Mouse (Mus musculus) ES-E14 (cell line): ENCODE measurements at regions not wholly inside any gene's neighbourhood (a gene's known extent, or its start where the extent isn't known, plus 50 kb on each side); places are given as distances from the start of the nearest gene placed in this dataset.

Source experiments
- DNase-seq: peaks from one replicate; pipeline ENCODE4 v3.0.0-alpha.2; 2013; ENCODE audit warnings: low read depth, low spot score
- H3K27ac ChIP-seq: 2 replicates; pipeline ENCODE4 v1.5.1; 2012; ENCODE audit warnings: low read depth, mild to moderate bottlenecking, low read length, moderate library complexity, mixed read lengths; ENCODE audit not compliant: poor library complexity, insufficient read depth, severe bottlenecking
- H3K36me3 ChIP-seq: 2 replicates; pipeline ENCODE4 v1.6.1; 2012; ENCODE audit warnings: mild to moderate bottlenecking, low read length, moderate library complexity, mixed read lengths; ENCODE audit not compliant: control insufficient read depth, poor library complexity, insufficient read depth, severe bottlenecking
- H3K4me1 ChIP-seq, 2 experiments: fragments of 150-350 bp in 1 of 2; sonication (generic) in 1 of 2; 2 replicates each; pipeline ENCODE4 v1.6.1; 2012; ENCODE audit warnings: low read length in 2 of 2, mild to moderate bottlenecking in 1 of 2, mixed read lengths in 1 of 2; ENCODE audit not compliant: control insufficient read depth in 2 of 2, insufficient read depth in 2 of 2, poor library complexity in 1 of 2
- H3K4me3 ChIP-seq, 2 experiments: fragments of 150-350 bp in 1 of 2; sonication (generic) in 1 of 2; 2 replicates each; pipeline ENCODE4 v1.5.1; 2012; ENCODE audit warnings: low read length in 2 of 2, low read depth in 1 of 2, mild to moderate bottlenecking in 1 of 2, mixed read lengths in 1 of 2; ENCODE audit not compliant: insufficient read depth in 1 of 2, poor library complexity in 1 of 2, severe bottlenecking in 1 of 2
- H3K9ac ChIP-seq: 2 replicates; pipeline ENCODE4 v1.6.1; 2012; ENCODE audit warnings: low read depth, mild to moderate bottlenecking, low read length, mixed read lengths; ENCODE audit not compliant: poor library complexity, insufficient read depth, severe bottlenecking
- H3K9me3 ChIP-seq: fragments of 150-350 bp; sonication (generic); 2 replicates; pipeline ENCODE4 v1.6.1; 2012; ENCODE audit warnings: low read depth, mild to moderate bottlenecking, low read length; ENCODE audit not compliant: control insufficient read depth, insufficient read depth
- CHD2 ChIP-seq: IDR thresholded peaks from 2 replicates; pipeline ENCODE4 v1.6.1; 2014; ENCODE audit warnings: mild to moderate bottlenecking, low read depth, low read length, inconsistent platforms
- HCFC1 ChIP-seq: IDR thresholded peaks from 2 replicates; pipeline ENCODE4 v1.6.1; 2012; ENCODE audit warnings: low read length, inconsistent platforms, borderline replicate concordance; ENCODE audit not compliant: insufficient read depth
- MAFK ChIP-seq: IDR thresholded peaks from 2 replicates; pipeline ENCODE4 v1.6.1; 2014; ENCODE audit warnings: mild to moderate bottlenecking, low read depth, low read length, inconsistent platforms; ENCODE audit not compliant: insufficient read depth
- ZC3H11A ChIP-seq: IDR thresholded peaks from 2 replicates; pipeline ENCODE4 v1.6.1; 2012; ENCODE audit warnings: low read depth, mild to moderate bottlenecking, inconsistent platforms, low read length, borderline replicate concordance
- ZNF384 ChIP-seq: IDR thresholded peaks from 2 replicates; pipeline ENCODE4 v1.6.1; 2012; ENCODE audit warnings: low read depth, low read length, inconsistent platforms
- in situ Hi-C, 2 experiments: fragments of 600-800 bp; cut with MboI; formaldehyde crosslinking; loops; one replicate each; pipeline ENCODE4 v1.15.1; 2025; ENCODE audit warnings: low sequenced_read_pairs in 2 of 2, inconsistent platforms in 1 of 2; ENCODE audit not compliant: unreplicated experiment in 2 of 2

DNA sequence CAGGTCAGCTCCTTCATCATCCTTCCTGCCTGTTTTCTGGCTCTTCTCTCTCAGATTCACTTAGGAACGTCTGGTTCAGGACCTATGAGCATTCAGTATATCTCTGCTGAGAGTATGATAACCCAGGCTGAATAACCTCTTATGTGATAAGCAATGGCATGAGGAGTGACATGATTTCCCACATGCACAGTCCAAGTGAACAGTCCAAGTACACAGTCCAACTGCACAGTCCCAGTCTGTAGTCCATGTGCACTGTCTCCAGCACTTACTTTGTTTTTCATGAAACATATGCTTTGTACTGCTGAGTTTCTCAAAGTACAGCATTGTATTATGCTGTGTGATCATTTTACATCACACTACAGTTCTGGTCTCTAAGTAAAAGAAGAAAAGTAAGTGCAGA, 510.8 kb downstream of the Lrriq3 start:
- TF ChIP-seq MAFK (no peak), HCFC1 (no peak), CHD2 (no peak), ZC3H11A (no peak), ZNF384 (no peak)
- in situ Hi-C loops: no loop called here
- H3K4me3 ChIP-seq: no peak overlapping the region
- no peak overlapping the region for H3K9ac ChIP-seq
- DNase-seq: no peak
- H3K36me3 ChIP-seq: no peaks in the 10 kb centered on the region
- no peaks in the 10 kb centered on the region for H3K4me1 ChIP-seq
- H3K27ac ChIP-seq: no peak overlapping the region
- H3K9me3 ChIP-seq: no peaks in the 10 kb centered on the region
